Mouse (Mus musculus): ENCODE results near the gene Brd3os.

Brd3os gene

DNA sequence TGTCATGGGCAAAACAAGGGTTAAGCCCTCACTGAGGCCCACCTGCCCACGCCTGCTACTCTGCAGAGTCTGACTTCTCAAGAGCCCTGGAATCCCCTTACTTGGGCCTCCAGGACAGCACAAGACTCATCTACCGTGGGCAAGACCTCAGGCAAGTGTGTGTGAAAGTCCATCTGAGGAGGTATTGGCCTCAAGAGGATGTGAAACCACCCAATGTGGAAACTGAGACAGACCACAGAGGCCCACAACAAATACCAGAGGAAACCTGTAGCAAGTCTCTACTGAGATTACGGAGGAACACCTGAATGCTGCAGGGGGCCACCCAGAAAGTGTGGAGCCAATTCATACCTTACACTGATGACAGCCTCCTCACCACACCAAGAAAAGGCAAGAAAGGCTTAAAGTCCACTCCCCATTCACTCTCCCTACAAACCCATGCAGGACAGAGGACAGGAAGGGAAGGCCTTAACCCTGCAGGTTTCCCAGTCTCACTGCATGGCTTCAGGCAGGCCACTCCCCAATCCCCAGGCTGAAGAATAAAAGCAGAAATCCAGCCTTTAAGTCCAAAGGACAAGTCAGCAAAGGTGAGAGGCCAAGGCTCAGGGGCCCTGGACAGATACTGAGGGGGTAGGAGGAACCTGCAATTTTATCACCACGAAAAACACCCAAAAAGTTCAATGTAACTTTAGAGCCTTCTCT lies 27.3 kb downstream of the Brd3os start:
- DNase-seq: peak in 1 of 2 experiments; percentile 35

- DNase-seq: peak; percentile 68 to 81
Measured at GRCm38 (mm10) chr2:27469991-27470355, 27.8 kb downstream of the Brd3os start.

- DNase-seq: no peak
Measured at GRCm38 (mm10) chr2:27470535-27470934, 28.4 kb downstream of the Brd3os start.

- no peak for DNase-seq
Measured at GRCm38 (mm10) chr2:27471170-27471584, 29.1 kb downstream of the Brd3os start.

GRCm38 (mm10) chr2:27473061-27473765 lies 31.1 kb downstream of the Brd3os start:
- peak in 1 of 2 experiments; percentile 39 for DNase-seq

DNA sequence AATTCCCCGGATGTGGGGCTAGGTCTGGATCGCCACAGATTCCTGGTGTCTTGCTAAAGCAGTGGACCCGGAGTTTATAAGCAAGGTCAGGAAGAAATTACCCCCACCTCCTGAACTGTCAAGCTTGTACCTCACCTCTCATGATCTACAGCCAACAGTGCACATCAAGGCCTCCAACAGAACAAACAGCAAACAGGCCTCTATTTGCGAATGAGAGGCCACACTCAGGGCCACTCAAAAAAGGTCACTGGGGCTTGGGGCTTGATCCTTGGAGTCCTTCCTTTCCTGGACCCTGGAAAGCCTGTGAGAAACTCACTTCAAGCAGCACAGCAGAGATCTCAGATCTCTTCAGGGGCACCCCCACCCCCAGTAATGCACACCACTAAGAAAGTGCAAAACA lies 31.8 kb downstream of the Brd3os start:
- DNase-seq: no peak

DNA sequence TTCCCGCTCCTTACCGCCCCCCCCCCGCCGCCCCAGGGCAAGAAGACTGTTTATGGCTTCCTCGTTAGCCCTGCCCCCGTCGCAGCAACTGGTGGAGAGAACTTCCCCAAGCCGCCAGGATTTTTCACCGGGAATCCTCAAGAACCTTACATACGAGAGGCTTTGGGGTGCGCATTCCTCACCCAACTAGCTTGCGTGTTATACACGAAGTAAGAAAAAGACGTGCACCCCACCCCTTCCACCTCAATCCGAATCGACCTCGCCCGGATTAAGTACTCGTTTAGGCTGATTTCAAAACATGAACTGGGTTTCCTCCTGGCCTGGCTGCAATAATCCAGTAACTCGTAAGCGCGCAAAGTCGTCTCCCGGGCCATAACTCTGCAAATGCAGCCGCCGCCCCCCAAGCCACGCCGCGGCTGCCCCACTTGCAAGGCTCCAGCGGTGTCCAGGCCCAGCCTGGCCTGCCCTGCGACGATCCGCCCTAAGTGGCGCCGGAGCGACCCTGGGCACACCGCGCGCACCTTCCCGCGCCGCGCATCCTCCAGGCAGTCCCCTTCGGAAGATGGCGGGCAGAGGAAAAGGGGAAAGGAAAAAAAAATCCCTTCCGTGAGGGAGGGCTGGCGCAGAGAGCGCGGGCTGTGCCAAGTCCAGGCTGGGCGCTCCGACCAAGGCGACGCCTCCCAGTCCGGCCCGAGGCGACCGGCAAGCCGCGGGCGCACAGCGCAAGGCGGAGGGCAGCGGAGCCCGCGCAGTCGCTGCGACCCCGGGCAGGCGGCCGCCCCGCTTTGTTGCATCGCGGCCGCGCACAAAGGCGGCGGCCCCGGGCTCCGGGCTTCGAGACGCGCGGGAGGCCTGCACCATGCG lies 32.7 kb downstream of the Brd3os start:
- peak; percentile 44 to 64 for DNase-seq

GRCm38 (mm10) chr2:27475495-27476302 lies 33.6 kb downstream of the Brd3os start:
- DNase-seq: peak; percentile 95

DNA sequence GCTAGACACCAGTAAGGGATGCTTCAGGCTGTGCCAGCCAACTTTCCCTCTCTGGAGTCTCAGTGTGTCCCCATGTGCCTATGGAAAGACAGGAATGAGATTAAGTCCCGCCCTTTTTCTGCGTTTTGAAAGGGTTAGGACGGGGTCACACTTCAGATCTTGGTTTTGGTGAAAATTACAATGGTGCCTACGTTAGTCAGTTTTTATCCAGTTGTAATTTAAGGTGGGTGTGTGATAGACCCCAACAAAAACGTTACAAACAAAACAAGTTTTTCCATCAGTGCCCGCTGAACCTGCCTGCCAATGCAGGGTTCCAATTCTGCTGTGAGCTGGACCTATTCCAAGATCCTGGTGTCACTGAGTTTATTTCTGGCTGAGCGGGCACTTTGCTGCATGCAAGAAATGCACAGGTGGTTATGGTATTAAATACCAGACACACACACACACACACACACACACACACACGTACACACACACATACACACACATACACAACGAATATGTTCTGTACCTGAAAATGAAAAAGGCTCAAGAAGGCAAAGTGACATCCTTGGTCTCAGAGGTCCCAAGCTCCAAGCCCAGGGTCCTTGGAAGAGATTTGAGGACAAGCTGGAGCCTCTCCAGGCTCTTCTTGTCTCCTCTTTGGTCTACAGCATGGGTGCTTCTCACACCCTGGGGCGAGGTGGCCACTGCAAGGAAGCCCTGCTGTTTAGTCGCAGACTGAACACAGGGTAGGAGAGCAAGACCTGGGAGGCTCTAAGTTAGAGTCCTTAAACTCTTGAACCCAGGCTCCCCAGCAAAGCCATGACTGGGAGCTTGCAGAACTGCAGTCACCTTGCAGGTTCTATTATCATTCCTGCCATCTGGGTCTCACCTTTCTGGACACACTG lies 34.4 kb downstream of the Brd3os start:
- peak; percentile 45 to 57 for DNase-seq

DNA sequence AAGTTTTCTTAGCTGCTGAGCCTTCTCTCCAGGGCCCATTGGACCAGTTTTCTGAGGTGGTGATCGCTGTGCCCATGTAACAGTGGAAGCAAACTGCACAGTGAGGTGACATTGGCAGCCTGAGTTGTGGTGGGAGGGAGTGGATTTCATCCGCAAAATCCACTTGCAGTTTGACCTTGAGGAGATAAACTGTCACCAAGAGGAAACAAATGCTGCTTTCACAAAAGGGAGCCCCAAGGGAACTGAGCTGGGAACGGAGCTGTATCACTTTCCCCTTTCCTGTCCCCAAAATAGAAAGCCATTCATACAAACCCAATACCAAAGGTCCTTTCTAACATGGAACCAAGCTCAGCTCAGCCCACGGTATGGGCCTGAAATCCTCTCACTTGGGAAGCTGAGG lies 37.7 kb downstream of the Brd3os start:
- no peak for DNase-seq

GRCm38 (mm10) chr2:27480367-27480766 lies 38.2 kb downstream of the Brd3os start:
- no peak for DNase-seq

DNA sequence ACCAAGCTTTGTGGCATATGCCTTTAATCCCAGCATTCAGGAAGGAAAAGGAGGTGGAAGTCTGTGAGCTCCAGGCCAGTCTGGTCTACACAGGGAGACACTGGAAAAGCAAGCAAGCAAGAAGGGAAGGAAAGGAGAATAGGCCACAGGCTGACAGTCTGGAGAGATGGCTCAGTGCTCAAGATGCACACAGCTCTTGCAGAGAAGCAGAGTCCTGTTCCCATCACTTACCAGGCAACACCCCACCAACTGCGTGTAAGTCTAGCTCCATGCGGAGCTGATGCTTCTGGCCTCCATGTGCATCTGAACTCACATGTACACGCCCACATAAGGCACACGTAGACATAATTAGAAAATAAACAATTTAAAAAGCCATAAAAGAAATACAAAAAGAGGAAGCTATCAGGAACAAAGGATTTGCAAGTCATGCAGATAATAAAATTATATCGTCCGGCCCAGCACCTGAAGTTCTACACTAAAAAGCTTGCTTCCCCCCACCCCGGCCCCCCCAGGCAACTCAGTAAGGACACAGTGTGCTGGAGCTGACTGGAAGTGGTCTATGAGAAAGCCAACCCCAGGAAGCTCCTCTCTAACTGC lies 40.2 kb downstream of the Brd3os start:
- no peak for DNase-seq

- DNase-seq: no peak
Measured at GRCm38 (mm10) chr2:27486725-27487124, 44.6 kb downstream of the Brd3os start.

GRCm38 (mm10) chr2:27487336-27488049 lies 45.4 kb downstream of the Brd3os start:
- DNase-seq: no peak

GRCm38 (mm10) chr2:27488362-27488761 lies 46.2 kb downstream of the Brd3os start:
- no peak for DNase-seq

DNA sequence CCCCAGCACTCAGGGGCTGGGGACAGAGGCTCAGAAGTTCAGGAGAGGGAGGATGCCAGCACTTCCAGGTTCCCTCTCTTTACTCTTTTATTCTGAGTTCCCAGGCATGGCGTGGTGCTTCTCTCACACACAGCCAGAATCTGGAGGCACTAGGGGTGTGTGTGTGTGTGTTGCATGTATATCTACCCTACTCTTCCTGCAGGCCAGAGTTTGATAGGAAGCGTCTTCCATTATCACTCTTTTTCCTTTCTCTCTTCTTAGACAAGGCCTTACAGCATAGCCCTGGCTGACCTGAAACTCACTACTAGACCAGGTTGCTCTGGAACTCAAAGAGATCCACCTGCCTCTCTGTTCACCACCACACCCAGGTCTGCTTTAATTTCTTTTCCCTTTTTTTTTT lies 48.8 kb downstream of the Brd3os start:
- DNase-seq: no peak
